In the genomic region with DNA sequence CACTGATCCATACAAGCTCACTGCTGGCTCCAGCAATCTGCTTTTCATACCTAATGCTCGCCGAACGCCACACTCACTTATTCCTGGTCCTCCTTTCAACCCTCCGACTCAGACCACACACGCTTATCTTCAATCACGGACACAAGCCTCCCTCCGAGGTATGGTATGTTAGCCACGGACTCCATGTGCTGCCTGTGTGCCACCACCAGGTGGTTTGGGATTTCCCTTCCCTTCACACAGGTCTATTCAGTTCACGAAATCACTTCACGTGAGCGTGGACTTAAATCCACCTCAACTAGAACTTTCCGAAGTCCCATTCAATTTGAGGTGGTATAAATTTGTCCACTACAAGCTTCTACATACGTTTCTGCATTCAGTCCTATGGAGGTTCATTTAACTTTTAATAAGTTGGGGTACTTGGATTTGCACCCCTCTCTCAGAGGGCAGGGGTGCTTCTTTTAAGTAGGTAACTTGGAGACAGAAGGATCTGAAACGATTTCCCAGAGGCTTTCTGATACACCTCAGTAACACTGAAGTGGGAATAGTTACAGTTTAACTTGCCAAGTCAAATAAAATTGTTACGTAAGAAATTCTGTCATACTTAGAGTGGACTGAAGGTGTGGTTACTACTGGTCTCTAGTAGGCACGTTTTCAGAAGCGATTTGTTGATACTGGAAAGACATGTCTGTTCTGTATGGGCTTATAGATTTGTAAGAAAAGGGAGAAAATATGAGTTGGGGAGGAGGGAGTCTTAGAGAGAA, we compare ENCODE assay signal across 19 mouse cellular contexts.
A peak's percentile ranks its signal among the peaks of the same experiment; 100 is the strongest.
DNase-seq lines count a peak whose midpoint lies in the region; ATAC-seq and TF ChIP-seq lines count a peak whose summit lies in the region.
"Had no signal": no experiment of that assay in that cellular context is flagged by ENCODE, and none has a peak within 500 bp of the region (broad histone marks: within the 10 kb centered on the region; RNA-seq: fewer than 3 reads in every experiment).

No protein-coding gene starts in this region.

- H3K36me3 ChIP-seq in kidney, embryonic 15.5 days, result no peaks in the 10 kb centered on the region
- H3K36me3 ChIP-seq: embryonic facial prominence, embryonic 10.5 days; forebrain, embryonic 15.5 days; heart, embryonic 13.5 days; liver, embryonic 13.5 days; midbrain, embryonic 10.5 days; neural tube, embryonic 13.5 days had no signal

- 0 out of 2 replicates have a peak, but pooled peaks have one; percentile 26 for ATAC-seq in kidney, embryonic 15.5 days (replicated peaks; ENCODE audit: low FRiP score)
- no peak for ATAC-seq in granulocyte monocyte progenitor cell, adult 5-6 weeks (replicated peaks; ENCODE audit: poor library complexity, severe bottlenecking)
- ATAC-seq: forebrain, embryonic 15.5 days; hindbrain, postnatal 0 days had no signal

- no peak overlapping the region for H3K4me2 ChIP-seq in kidney, embryonic 15.5 days
- H3K4me2 ChIP-seq: forebrain, embryonic 15.5 days; heart, embryonic 13.5 days; liver, embryonic 13.5 days; neural tube, embryonic 13.5 days had no signal

- no peak overlapping the region for H3K27ac ChIP-seq in kidney, embryonic 15.5 days
- H3K27ac ChIP-seq: embryonic facial prominence, embryonic 10.5 days; forebrain, embryonic 15.5 days; heart, embryonic 13.5 days; hindbrain, postnatal 0 days; liver, embryonic 13.5 days; midbrain, embryonic 10.5 days; neural tube, embryonic 13.5 days had no signal

- H3K9ac ChIP-seq in kidney, embryonic 15.5 days, result no peak overlapping the region
- H3K9ac ChIP-seq: forebrain, embryonic 15.5 days; heart, embryonic 13.5 days; liver, embryonic 13.5 days; neural tube, embryonic 13.5 days had no signal

- 82% methylated on average over 17 of the region's 17 CpGs for WGBS in kidney, embryonic 15.5 days
- 67% methylated on average over 17 of the region's 17 CpGs for WGBS in lung, adult 2 months

- DNase-seq in kidney, postnatal 14 days, result no peak
- DNase-seq in lung, adult 2 months, result no peak
- DNase-seq in lung, postnatal 14 days, result no peak
- peak; percentile 15 for DNase-seq in fibroblast of lung, adult 2 months (ENCODE audit: low read depth)
- peak; percentile 48 for DNase-seq in lung, postnatal 36 days
- DNase-seq: adrenal gland, postnatal 10 days; B cell, adult 2 months; cerebellum, adult 11-12 months; cerebellum, postnatal 25 days; liver, embryonic 13.5 days; right cerebral cortex, postnatal 14 days had no signal

- no peaks in the 10 kb centered on the region for H3K27me3 ChIP-seq in kidney, embryonic 15.5 days
- H3K27me3 ChIP-seq: forebrain, embryonic 15.5 days; heart, embryonic 13.5 days; liver, embryonic 13.5 days; neural tube, embryonic 13.5 days had no signal

- peaks cover 16% of the 10 kb centered on the region for H3K4me1 ChIP-seq in kidney, embryonic 15.5 days
- H3K4me1 ChIP-seq in lung, adult 2 months (ENCODE audit: control insufficient read depth, insufficient read depth, low read length), result peaks cover 6% of the 10 kb centered on the region; the same call in 1 of the 2 replicates
- H3K4me1 ChIP-seq: forebrain, embryonic 15.5 days; liver, embryonic 13.5 days; midbrain, embryonic 10.5 days; neural tube, embryonic 13.5 days had no signal

- no peak for TF ChIP-seq POLR2A in lung, adult 2 months (IDR thresholded peaks at IDR 0.05; ENCODE audit: borderline replicate concordance, extremely low read depth, low read depth, low read length)

- H3K4me3 ChIP-seq in kidney, embryonic 15.5 days (replicated peaks), result no peak overlapping the region
- H3K4me3 ChIP-seq in lung, adult 2 months (replicated peaks; ENCODE audit: extremely low read depth, low read depth, low read length), result peak overlapping the region; percentile 27
- H3K4me3 ChIP-seq: embryonic facial prominence, embryonic 10.5 days; forebrain, embryonic 15.5 days; heart, embryonic 13.5 days; liver, embryonic 13.5 days; midbrain, embryonic 10.5 days; neural tube, embryonic 13.5 days had no signal

- TF ChIP-seq CTCF in lung, adult 2 months (IDR thresholded peaks at IDR 0.05; ENCODE audit: insufficient read depth, low read length), result peak; percentile 36; the same call in 1 of the 2 replicates

- H3K9me3 ChIP-seq in kidney, embryonic 15.5 days (replicated peaks), result no peaks in the 10 kb centered on the region
- H3K9me3 ChIP-seq: embryonic facial prominence, embryonic 10.5 days; forebrain, embryonic 15.5 days; heart, embryonic 13.5 days; liver, embryonic 13.5 days; midbrain, embryonic 10.5 days; neural tube, embryonic 13.5 days had no signal

Comparison
In these comparisons a context has a peak if more than half of its experiments do, and no peak if none do; other contexts are left out.
1. DNase-seq: peak in fibroblast of lung, adult 2 months (single experiment) and lung, postnatal 36 days (single experiment); none in kidney, postnatal 14 days (single experiment), lung, adult 2 months (single experiment) and lung, postnatal 14 days (single experiment).